Mouse (Mus musculus): Measurements from ENCODE around the gene Gm1043.

Gene Gm1043

GRCm38 (mm10) chr5:37241651-37242151, 156.5 kb downstream of the Gm1043 start, which contains the start of gene Crmp1:
Crmp1 (plus strand) TSS chr5:37241940.
- POLR2A ChIA-PET, result no interaction called here

DNA sequence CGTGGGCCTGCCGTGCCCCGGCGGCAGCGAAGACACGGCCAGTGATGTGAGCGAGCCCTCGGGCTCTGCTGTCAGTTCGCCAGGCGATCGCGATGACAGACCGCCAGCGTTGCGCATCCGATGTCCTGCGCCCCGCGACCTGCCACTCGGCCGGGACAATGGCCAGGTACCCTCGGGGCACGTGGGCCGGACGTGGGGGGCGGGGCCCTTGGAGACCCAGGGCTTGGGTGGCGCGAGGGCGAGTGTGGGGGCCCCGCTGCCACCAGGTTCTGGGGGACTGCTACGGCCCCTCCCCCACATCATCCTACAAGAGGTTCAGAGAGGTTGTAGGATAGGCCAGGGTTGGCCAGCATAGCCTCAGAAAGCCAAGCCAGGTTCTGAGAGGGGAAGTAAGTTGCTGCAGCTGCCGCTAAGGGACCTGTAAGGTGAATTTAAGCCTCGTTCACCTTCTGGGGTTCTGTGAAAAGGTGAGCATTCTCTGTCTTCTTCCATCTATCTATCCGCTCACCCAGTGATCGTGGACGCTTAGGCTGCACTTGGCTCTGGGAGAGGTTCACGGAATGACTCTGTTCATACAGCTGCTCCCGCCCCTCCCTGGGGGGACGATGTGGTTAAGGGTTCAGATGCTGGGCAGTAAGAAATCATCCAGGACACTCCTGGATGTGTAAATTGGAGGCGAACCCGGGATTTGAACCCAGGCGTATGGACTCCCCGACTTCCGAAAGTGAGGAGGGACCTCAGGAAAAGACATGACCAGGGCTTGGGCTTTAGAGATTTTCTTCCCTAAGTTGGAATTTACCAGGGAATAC, 157.4 kb downstream of the Gm1043 start:
- POLR2A ChIA-PET, result interaction anchor here in 1 of 4 experiments (0.7 kb wide), 1 partner anchor 253 kb away, joined by 3 read pairs; the partner anchor contains the start of gene Wfs1
- CTCF ChIA-PET, result interaction anchor here in 3 of 4 experiments (1.0 to 1.8 kb wide), 4 partner anchors 47 to 297 kb away, joined by 3 to 5 read pairs (median 4); no protein-coding TSS in a partner anchor

More at GRCm38 (mm10) chr5:37241651-37242151, 156.5 kb downstream of the Gm1043 start, which contains the start of gene Crmp1:
- CTCF ChIA-PET, result interaction anchor here in 3 of 4 experiments (0.6 to 1.8 kb wide), 4 partner anchors 79 to 406 kb away, joined by 3 to 5 read pairs (median 3); no protein-coding TSS in a partner anchor

- ChIA-PET POLR2A (interaction anchor here (0.6 to 1.1 kb wide), 5 partner anchors 10 to 496 kb away, joined by 3 to 4 read pairs (median 3); partner anchors contain the start of gene Wfs1 (in 1 of the 4)), CTCF (interaction anchor here in 2 of 4 experiments (1.0 to 1.2 kb wide), 3 partner anchors 46 to 80 kb away, joined by 3 to 5 read pairs (median 3); no protein-coding TSS in a partner anchor)
These were observed 158.2 kb downstream of the Gm1043 start for GRCm38 (mm10) chr5:37243169-37243886.

DNA sequence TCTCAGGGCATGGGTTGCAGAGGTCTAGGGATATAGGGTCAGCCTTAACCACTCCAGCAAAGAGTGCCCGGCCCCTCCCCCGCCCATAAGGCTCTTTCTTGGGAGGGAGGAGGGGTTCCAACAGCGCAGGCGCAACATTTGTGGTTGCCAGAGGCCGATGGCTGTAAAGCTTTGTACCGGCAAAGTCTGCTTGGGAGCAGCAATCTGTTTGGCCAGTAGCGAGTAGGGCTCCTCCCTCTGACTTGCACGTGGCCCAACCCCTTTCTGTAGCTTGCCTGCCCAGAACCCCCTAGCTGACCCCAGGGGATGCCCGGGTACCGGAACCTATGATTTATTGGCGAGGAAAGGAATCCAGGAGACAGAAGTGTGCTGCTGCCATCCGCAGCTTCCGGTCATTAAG, 159.0 kb downstream of the Gm1043 start:
- POLR2A ChIA-PET, result interaction anchor here in 1 of 4 experiments (0.9 to 1.1 kb wide), 3 partner anchors 13 to 81 kb away, joined by 3 read pairs; no protein-coding TSS in a partner anchor
- CTCF ChIA-PET, result interaction anchor here in 2 of 4 experiments (0.6 to 1.0 kb wide), 2 partner anchors 23 to 45 kb away, joined by 3 read pairs; no protein-coding TSS in a partner anchor

GRCm38 (mm10) chr5:37244666-37245242, 159.6 kb downstream of the Gm1043 start:
- POLR2A ChIA-PET, result interaction anchor here in 2 of 4 experiments (0.9 to 1.2 kb wide), 3 partner anchors 13 to 198 kb away, joined by 3 read pairs; no protein-coding TSS in a partner anchor
- CTCF ChIA-PET, result interaction anchor here in 1 of 4 experiments (0.6 kb wide), 1 partner anchor 24 kb away, joined by 3 read pairs; no protein-coding TSS in a partner anchor

DNA sequence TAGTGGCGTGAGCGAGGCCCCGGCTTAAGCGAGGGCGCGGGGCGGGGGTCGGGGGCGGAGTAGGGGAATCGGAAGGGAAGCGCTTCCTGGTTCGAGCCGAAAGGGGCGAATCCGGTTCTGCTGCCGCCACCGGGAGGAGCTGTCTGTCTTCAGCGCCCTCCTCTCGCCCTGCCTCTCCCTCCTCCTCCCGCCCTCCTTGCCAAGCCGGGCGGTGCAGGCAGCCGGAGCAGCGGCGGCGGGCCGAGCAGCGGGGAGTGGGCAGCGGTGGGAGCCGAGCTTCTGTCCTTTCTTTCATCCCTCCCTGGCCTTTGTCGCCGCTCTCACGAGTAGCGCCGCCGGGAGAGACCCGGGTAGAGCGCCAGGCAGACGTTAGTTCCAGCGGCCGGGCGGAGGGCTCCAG, 160.5 kb downstream of the Gm1043 start:
- ChIA-PET CTCF (interaction anchor here in 3 of 4 experiments (0.6 to 1.0 kb wide), 3 partner anchors 10 to 299 kb away, joined by 3 read pairs; no protein-coding TSS in a partner anchor), POLR2A (interaction anchor here in 2 of 4 experiments (0.7 to 1.2 kb wide), 2 partner anchors 50 to 199 kb away, joined by 3 read pairs; no protein-coding TSS in a partner anchor)

GRCm38 (mm10) chr5:37246138-37246910, 161.2 kb downstream of the Gm1043 start:
- POLR2A ChIA-PET, result interaction anchor here in 3 of 4 experiments (0.6 to 1.5 kb wide), 6 partner anchors 16 to 92 kb away, joined by 3 to 6 read pairs (median 3); partner anchors contain the start of gene Evc2 (in 1 of the 3)
- CTCF ChIA-PET, result interaction anchor here in 3 of 4 experiments (0.6 to 1.0 kb wide), 6 partner anchors 11 to 1348 kb away, joined by 3 to 4 read pairs (median 3); partner anchors contain the start of gene Man2b2 (in 1 of the 3)

DNA sequence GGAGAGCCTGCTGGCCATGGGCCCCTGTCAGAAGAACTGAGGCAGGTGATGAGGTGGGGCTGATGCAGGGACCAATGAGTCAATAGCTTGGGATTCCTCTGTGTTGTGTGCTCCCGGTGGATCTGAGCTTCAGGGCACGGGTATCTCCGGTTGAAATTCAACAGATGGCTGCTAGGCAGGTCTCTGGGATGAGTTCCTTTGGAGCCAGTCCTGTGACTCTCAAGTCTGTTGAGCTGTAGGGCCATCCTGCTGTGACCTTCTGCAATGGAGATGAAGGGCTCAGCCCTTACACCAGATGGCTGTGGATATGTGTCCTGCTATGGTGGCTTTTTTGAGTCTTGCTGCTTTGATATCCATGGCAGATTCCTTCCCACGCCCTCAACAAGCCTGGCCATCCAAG, 162.3 kb downstream of the Gm1043 start:
- ChIA-PET POLR2A (interaction anchor here in 3 of 4 experiments (0.9 to 1.5 kb wide), 3 partner anchors 28 to 91 kb away, joined by 3 read pairs; partner anchors contain the start of gene Evc2 (in 1 of the 3)), CTCF (no interaction called here)

GRCm38 (mm10) chr5:37248870-37249269, 163.7 kb downstream of the Gm1043 start:
- ChIA-PET CTCF (interaction anchor here in 1 of 4 experiments (0.7 kb wide), 1 partner anchor 1954 kb away, joined by 3 read pairs; no protein-coding TSS in a partner anchor), POLR2A (no interaction called here)

- POLR2A ChIA-PET, result no interaction called here
- CTCF ChIA-PET, result interaction anchor here in 1 of 4 experiments (0.8 kb wide), 1 partner anchor 38 kb away, joined by 3 read pairs; no protein-coding TSS in a partner anchor
These were observed 166.4 kb downstream of the Gm1043 start for GRCm38 (mm10) chr5:37251596-37251995.

DNA sequence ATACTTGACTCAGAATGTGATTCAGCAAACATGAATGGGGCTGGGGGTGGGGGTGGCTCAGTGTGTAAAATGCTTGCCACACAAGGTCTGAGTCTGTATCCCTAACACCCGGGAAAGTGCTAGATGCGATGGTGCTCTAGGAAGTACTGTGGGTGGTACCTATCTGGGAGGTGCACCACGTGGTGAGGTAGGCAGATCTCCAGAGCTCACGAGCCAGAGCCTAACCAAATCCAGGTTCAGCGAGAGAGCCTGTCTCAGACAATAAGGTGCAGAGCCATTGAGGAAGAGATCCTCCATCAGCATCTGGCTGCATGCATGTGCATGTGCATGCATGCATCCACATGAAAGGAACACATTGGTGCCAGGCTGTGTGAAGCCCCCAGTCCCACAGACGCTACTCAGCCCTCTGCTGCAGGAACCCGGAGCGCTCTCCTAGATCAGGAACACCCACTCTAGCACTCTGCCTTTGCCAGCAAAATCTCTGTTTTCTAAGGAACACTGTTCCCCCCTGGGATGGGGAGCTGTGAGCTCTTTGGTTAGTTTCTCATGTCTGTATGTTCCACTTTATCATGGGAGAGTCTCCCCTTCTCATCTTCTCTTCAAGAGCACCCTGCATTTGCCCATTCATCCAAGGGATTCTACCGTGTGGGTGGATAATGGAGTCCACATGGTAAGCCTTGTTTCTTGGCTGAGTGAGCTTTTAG, 167.1 kb downstream of the Gm1043 start:
- CTCF ChIA-PET, result no interaction called here
- POLR2A ChIA-PET, result no interaction called here

DNA sequence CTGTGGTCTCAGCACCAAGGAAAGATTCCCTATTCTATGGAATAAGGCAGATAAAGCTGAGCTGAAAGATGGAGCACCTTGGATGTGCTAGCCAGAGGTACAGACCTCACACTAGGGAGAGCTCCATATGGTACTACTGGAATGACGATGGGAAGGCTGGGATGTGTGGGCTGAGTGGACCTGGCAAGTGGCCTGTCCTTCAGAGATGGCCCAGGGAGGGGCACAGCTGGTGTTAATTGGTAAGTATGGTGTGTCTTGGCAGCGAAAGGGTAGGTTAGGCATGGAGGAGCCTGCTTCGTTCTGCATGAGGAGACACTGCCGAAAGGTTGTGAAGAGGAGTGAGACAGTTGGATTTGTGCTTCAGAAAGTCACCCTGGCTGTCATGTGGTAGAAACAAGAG, 169.4 kb downstream of the Gm1043 start:
- ChIA-PET CTCF (no interaction called here), POLR2A (no interaction called here)

DNA sequence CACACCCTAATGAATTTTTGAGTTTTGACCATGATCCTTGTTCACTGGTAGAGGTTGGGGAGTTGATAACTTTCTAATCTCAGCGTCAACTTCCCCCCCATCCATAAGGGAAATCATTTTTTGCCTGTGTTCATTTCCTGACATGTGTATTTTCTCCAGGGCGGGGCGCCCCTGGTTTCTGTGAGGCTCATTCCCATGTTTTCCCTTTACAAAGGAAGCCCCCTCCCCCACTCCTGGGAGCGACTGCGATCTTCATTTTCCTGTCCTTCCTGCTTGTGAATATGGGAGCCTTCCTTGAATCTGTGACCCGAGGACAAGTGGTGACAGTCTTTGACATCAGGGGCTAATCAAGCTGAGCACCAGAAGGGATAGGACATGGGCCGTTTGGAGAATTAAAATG, 171.7 kb downstream of the Gm1043 start:
- CTCF ChIA-PET, result no interaction called here
- POLR2A ChIA-PET, result interaction anchor here in 1 of 4 experiments (1.0 kb wide), 1 partner anchor 13 kb away, joined by 3 read pairs; no protein-coding TSS in a partner anchor

DNA sequence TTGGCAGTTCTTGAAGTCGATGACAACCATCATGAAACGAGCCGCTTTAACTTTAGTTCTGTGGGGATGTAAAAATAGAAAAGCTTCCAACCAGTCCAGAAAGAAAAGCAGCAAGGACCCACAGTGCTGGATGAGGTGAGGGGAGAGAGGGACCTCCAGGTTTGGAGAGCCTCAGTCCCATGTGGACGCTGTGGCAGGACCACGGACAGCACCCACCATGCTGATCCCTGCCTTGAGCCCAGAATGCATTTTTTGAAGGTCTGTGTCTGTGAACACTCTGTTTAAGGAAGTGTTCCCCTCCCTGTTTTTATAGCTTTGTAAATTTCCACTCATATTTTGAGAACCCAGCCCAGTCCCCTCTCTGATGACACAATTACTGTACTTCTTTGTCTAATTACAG, 172.1 kb downstream of the Gm1043 start:
- CTCF ChIA-PET, result interaction anchor here in 1 of 4 experiments (0.6 kb wide), 1 partner anchor 327 kb away, joined by 3 read pairs; no protein-coding TSS in a partner anchor
- POLR2A ChIA-PET, result interaction anchor here in 2 of 4 experiments (0.8 to 1.0 kb wide), 2 partner anchors 13 kb away, joined by 3 read pairs; no protein-coding TSS in a partner anchor

DNA sequence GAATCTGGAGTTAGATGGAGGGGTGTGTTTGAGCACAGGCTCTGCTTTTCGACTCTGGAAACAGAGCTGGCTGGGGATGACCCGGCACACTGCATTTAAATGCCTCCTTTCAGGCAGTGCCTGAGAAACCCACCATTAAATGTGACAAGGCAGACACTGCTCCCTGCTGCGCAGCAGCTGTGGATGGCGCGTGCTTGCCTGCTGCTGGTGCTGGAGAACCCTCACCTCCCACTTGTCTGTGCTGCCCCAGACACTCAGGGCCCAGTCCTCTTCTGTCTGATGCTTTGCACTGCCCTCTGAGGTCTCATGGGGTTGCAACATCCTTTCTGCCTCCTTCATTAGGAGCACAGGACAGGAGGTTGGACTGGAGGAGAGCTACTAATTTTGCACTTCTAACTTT, 176.6 kb downstream of the Gm1043 start:
- ChIA-PET CTCF (no interaction called here), POLR2A (no interaction called here)

DNA sequence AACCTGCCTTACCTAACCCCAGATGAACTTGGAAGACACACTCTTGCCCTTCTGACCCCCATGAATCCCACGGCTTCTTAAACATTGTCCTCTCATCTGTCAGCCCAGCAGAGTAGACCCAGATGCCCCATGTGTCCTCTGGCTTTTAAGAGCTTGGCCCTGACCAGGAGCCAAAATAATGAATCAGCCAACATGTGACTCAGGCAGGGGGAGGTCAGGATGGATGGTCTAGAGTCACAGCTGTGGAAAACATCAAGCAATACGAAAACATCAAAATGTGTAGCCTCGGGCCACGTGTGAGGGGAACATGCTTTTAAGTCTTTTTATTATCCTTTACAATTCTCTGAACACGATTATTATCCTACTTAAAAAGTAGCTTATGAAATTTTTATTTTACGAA, 178.6 kb downstream of the Gm1043 start:
- CTCF ChIA-PET, result interaction anchor here in 1 of 4 experiments (1.1 kb wide), 1 partner anchor 26 kb away, joined by 3 read pairs; no protein-coding TSS in a partner anchor
- POLR2A ChIA-PET, result no interaction called here

Measured in embryonic stem cell, embryonic (primary cell).